Mouse (Mus musculus): Measurements from ENCODE around the gene Faf1. TPM values are rescaled to one million over a fixed set of nuclear protein-coding genes. Genes with fewer than 3 reads are reported as not detected.

The Faf1 gene
- polyA plus RNA-seq, 1 experiment from 2014 or later = 30.3 TPM

DNA sequence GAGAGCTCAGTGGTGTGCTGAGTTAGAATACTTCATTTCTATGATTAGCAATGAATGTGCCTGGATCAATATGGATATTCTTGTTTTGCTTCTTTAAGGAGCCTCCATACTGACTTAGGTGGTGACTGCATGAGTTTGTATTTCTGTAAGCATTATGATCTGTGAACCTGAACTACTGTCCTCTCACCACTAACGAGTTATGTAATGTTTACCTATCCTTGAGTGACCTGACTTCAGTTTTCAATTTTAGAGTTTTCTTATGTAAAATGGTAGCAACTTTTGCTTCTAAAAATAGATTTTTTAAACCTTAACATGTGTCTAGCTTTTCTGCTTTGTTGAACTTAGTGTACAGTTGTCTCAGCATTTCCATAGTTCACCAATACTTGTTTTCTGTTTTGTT is 92.7 kb downstream of the Faf1 start:
- WGBS = 74% methylated on average over 1 of the region's 1 CpGs
- Histone ChIP-seq H3K27me3 (ENCODE audit: insufficient read depth, low read length) (no peaks in the 10 kb centered on the region), H3K4me1 (ENCODE audit: insufficient read depth) (no peaks in the 10 kb centered on the region)

GRCm38 (mm10) chr4:109782577-109783114 is 106.3 kb downstream of the Faf1 start:
- Histone ChIP-seq H3K9me3 (ENCODE audit: low read depth, low read length) (no peaks in the 10 kb centered on the region), H3K27ac (ENCODE audit: low read depth) (no peak overlapping the region), H3K4me2 (no peak overlapping the region), H3K9ac (no peak overlapping the region), H3K27me3 (ENCODE audit: insufficient read depth, low read length) (no peaks in the 10 kb centered on the region), H3K4me3 (ENCODE audit: low read depth, low read length) (no peak overlapping the region), H3K36me3 (ENCODE audit: insufficient read depth) (no peaks in the 10 kb centered on the region), H3K4me1 (ENCODE audit: insufficient read depth) (no peaks in the 10 kb centered on the region)
- no peak for TF ChIP-seq CTCF (IDR thresholded peaks at IDR 0.05; ENCODE audit: low read depth)
- DNase-seq (no peak), ATAC-seq (ENCODE audit: insufficient read depth) (no peak)
- 94% methylated on average over 4 of the region's 4 CpGs for WGBS

More for the DNA sequence above, 92.7 kb downstream of the Faf1 start:
- Histone ChIP-seq H3K36me3 (ENCODE audit: insufficient read depth) (no peaks in the 10 kb centered on the region), H3K27ac (ENCODE audit: low read depth) (no peak overlapping the region), H3K9me3 (ENCODE audit: low read depth, low read length) (no peaks in the 10 kb centered on the region), H3K4me2 (no peak overlapping the region), H3K9ac (no peak overlapping the region), H3K4me3 (ENCODE audit: low read depth, low read length) (no peak overlapping the region)
- ATAC-seq (ENCODE audit: insufficient read depth) (no peak), DNase-seq (no peak)
- no peak for TF ChIP-seq CTCF (IDR thresholded peaks at IDR 0.05; ENCODE audit: low read depth)

- 57% methylated on average over 4 of the region's 4 CpGs for WGBS
- ATAC-seq (ENCODE audit: insufficient read depth) (no peak), DNase-seq (no peak)
- Histone ChIP-seq H3K36me3 (ENCODE audit: insufficient read depth) (no peaks in the 10 kb centered on the region), H3K4me2 (no peak overlapping the region), H3K4me1 (ENCODE audit: insufficient read depth) (no peaks in the 10 kb centered on the region), H3K27ac (ENCODE audit: low read depth) (no peak overlapping the region), H3K9ac (no peak overlapping the region), H3K4me3 (ENCODE audit: low read depth, low read length) (no peak overlapping the region), H3K9me3 (ENCODE audit: low read depth, low read length) (no peaks in the 10 kb centered on the region), H3K27me3 (ENCODE audit: insufficient read depth, low read length) (no peaks in the 10 kb centered on the region)
- no peak for TF ChIP-seq CTCF (IDR thresholded peaks at IDR 0.05; ENCODE audit: low read depth)
Observed at GRCm38 (mm10) chr4:109789347-109790001, 113.1 kb downstream of the Faf1 start.

GRCm38 (mm10) chr4:109792331-109792730 is 115.9 kb downstream of the Faf1 start:
- H3K27me3 ChIP-seq (ENCODE audit: insufficient read depth, low read length) = no peaks in the 10 kb centered on the region
- H3K4me1 ChIP-seq (ENCODE audit: insufficient read depth) = no peaks in the 10 kb centered on the region
- no peak for DNase-seq
- no peak for TF ChIP-seq CTCF (IDR thresholded peaks at IDR 0.05; ENCODE audit: low read depth)
- no peak for ATAC-seq (ENCODE audit: insufficient read depth)
- H3K4me3 ChIP-seq (ENCODE audit: low read depth, low read length) = no peak overlapping the region
- H3K4me2 ChIP-seq = no peak overlapping the region
- no peak overlapping the region for H3K9ac ChIP-seq
- 57% methylated on average over 2 of the region's 2 CpGs for WGBS
- H3K9me3 ChIP-seq (ENCODE audit: low read depth, low read length) = no peaks in the 10 kb centered on the region
- no peak overlapping the region for H3K27ac ChIP-seq (ENCODE audit: low read depth)
- H3K36me3 ChIP-seq (ENCODE audit: insufficient read depth) = no peaks in the 10 kb centered on the region

GRCm38 (mm10) chr4:109793072-109793471 is 116.7 kb downstream of the Faf1 start:
- Histone ChIP-seq H3K4me1 (ENCODE audit: insufficient read depth) (no peaks in the 10 kb centered on the region), H3K9ac (no peak overlapping the region), H3K27ac (ENCODE audit: low read depth) (no peak overlapping the region), H3K36me3 (ENCODE audit: insufficient read depth) (no peaks in the 10 kb centered on the region), H3K4me2 (no peak overlapping the region), H3K4me3 (ENCODE audit: low read depth, low read length) (no peak overlapping the region), H3K27me3 (ENCODE audit: insufficient read depth, low read length) (no peaks in the 10 kb centered on the region), H3K9me3 (ENCODE audit: low read depth, low read length) (no peaks in the 10 kb centered on the region)
- ATAC-seq (ENCODE audit: insufficient read depth) (no peak), DNase-seq (no peak)
- 78% methylated on average over 2 of the region's 2 CpGs for WGBS
- no peak for TF ChIP-seq CTCF (IDR thresholded peaks at IDR 0.05; ENCODE audit: low read depth)

- H3K36me3 ChIP-seq (ENCODE audit: insufficient read depth) = no peaks in the 10 kb centered on the region
- H3K4me2 ChIP-seq = no peak overlapping the region
- H3K4me3 ChIP-seq (ENCODE audit: low read depth, low read length) = no peak overlapping the region
- DNase-seq = peak; percentile 5
- H3K9me3 ChIP-seq (ENCODE audit: low read depth, low read length) = no peaks in the 10 kb centered on the region
- H3K9ac ChIP-seq = no peak overlapping the region
- H3K4me1 ChIP-seq (ENCODE audit: insufficient read depth) = no peaks in the 10 kb centered on the region
- ATAC-seq (ENCODE audit: insufficient read depth) = no peak
- H3K27ac ChIP-seq (ENCODE audit: low read depth) = no peak overlapping the region
- no peak for TF ChIP-seq CTCF (IDR thresholded peaks at IDR 0.05; ENCODE audit: low read depth)
- H3K27me3 ChIP-seq (ENCODE audit: insufficient read depth, low read length) = no peaks in the 10 kb centered on the region
- whole genome bisulfite sequencing = 59% methylated on average over 10 of the region's 10 CpGs
Observed at GRCm38 (mm10) chr4:109797511-109798182, 121.3 kb downstream of the Faf1 start.

DNA sequence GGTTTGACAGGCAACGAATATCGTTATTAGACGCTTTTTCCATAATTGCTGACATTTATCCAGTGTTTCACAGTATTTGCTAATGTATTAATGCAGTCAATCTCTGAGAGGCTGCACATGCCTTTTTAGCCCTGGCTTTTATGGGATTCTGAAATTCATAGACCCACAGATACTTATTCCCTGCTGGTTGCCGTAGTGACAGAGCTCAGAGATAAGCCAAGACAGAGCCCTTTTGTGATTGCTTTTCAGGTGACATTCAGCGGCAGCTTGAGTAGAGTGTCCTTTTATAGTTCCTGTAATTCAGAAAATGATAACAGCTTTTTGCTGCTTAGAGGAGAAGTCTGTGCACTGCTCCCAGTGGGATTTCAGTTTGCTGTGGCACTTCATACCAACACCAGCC is 130.0 kb downstream of the Faf1 start:
- H3K36me3 ChIP-seq (ENCODE audit: insufficient read depth) = no peaks in the 10 kb centered on the region
- no peak for TF ChIP-seq CTCF (IDR thresholded peaks at IDR 0.05; ENCODE audit: low read depth)
- H3K4me1 ChIP-seq (ENCODE audit: insufficient read depth) = no peaks in the 10 kb centered on the region
- WGBS = 58% methylated on average over 5 of the region's 5 CpGs
- ATAC-seq (ENCODE audit: insufficient read depth) (peak; percentile 14; the same call in 1 of the 2 replicates), DNase-seq (peak; percentile 13)
- no peaks in the 10 kb centered on the region for H3K9me3 ChIP-seq (ENCODE audit: low read depth, low read length)
- no peaks in the 10 kb centered on the region for H3K27me3 ChIP-seq (ENCODE audit: insufficient read depth, low read length)
- H3K9ac ChIP-seq = no peak overlapping the region
- H3K4me2 ChIP-seq = no peak overlapping the region
- no peak overlapping the region for H3K27ac ChIP-seq (ENCODE audit: low read depth)
- H3K4me3 ChIP-seq (ENCODE audit: low read depth, low read length) = no peak overlapping the region
